Mouse (Mus musculus) stomach, embryonic 14.5 days (tissue): ENCODE data around the gene Ano4. TPM values are rescaled to one million over a fixed set of nuclear protein-coding genes. Genes with fewer than 3 reads are reported as not detected.

Experiments used
- ATAC-seq: fragments of 200-750 bp; cut with Nextera tagmentation; 2 replicates; pipeline ENCODE4 v1.8.0; 2017; ENCODE audit warnings: low read depth, moderate TSS enrichment; ENCODE audit not compliant: insufficient number of reproducible peaks, insufficient read depth, low FRiP score
- H3K27ac ChIP-seq: fragments of 300-500 bp; sonication (generic); 2 replicates; pipeline ENCODE4 v1.5.1; 2014; ENCODE audit warnings: mild to moderate bottlenecking, low read length, moderate library complexity, mixed read lengths
- H3K27me3 ChIP-seq: fragments of 300-500 bp; sonication (generic); 2 replicates; pipeline ENCODE4 v1.6.1; 2014; ENCODE audit warnings: low read length, control low read depth, mixed read lengths; ENCODE audit not compliant: control insufficient read depth, insufficient read depth
- H3K36me3 ChIP-seq: fragments of 300-500 bp; sonication (generic); 2 replicates; pipeline ENCODE4 v1.6.1; 2014; ENCODE audit warnings: mild to moderate bottlenecking, control low read depth, low read length, moderate library complexity, mixed read lengths; ENCODE audit not compliant: control insufficient read depth, insufficient read depth
- H3K4me1 ChIP-seq: fragments of 300-500 bp; sonication (generic); 2 replicates; pipeline ENCODE4 v1.6.1; 2014; ENCODE audit warnings: low read length, control low read depth, mixed read lengths; ENCODE audit not compliant: control insufficient read depth, insufficient read depth
- H3K4me2 ChIP-seq: fragments of 300-500 bp; sonication (generic); replicated peaks from 2 replicates; pipeline ENCODE4 v1.6.1; 2014; ENCODE audit warnings: low read depth, low read length, control low read depth
- H3K4me3 ChIP-seq: fragments of 300-500 bp; sonication (generic); 2 replicates; pipeline ENCODE4 v1.5.1; 2014; ENCODE audit warnings: low read depth, low read length, control low read depth
- H3K9ac ChIP-seq: fragments of 300-500 bp; sonication (generic); replicated peaks from 2 replicates; pipeline ENCODE4 v1.6.1; 2014; ENCODE audit warnings: low read depth, mild to moderate bottlenecking, control low read depth, low read length, moderate library complexity, mixed read lengths
- H3K9me3 ChIP-seq: fragments of 300-500 bp; sonication (generic); 2 replicates; pipeline ENCODE4 v1.6.1; 2016; ENCODE audit warnings: low read depth, low read length, control low read depth; ENCODE audit not compliant: control insufficient read depth
- WGBS: fragments of 180-500 bp; shearing (Covaris S2); extraction: QIAGEN DNeasy Blood & Tissue Kit; methylation state at CpG from one replicate; pipeline ENCODE4 v1.1.7; 2014; 5-methylcytosine and 5-hydroxymethylcytosine counted together
- polyA plus RNA-seq: library from polyadenylated mRNA; unstranded; fragments of >200 nt; fragmentation: Nextera tagmentation; extraction: Ambion mirVana; gene quantifications from 2 replicates; pipeline ENCODE4 v1.2.1, GENCODE M21; 2014

Gene Ano4
- polyA plus RNA-seq, 1 experiment from 2014 or later, result 1.2 TPM

DNA sequence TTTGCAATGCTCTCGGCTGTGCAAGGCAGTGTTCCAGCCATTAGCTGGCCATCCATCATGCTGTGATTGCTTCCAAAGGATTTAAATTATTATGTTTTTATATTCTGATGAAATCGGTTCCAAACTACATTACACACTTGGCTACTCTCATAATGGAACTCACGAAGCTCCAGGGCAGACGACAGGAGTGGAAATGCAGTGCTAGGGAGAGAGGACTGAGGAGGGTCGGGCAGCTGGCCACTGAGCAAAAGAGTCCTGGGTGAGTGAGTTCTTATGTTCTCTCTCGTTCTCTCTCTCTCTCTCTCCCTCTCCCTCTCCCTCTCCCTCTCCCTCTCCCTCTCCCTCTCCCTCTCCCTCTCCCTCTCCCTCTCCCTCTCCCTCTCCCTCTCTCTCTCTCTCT is 357.6 kb downstream of the Ano4 start:
- Histone ChIP-seq H3K27ac (no peak overlapping the region), H3K9ac (no peak overlapping the region), H3K36me3 (no peaks in the 10 kb centered on the region), H3K9me3 (no peaks in the 10 kb centered on the region), H3K4me2 (no peak overlapping the region), H3K4me1 (no peaks in the 10 kb centered on the region), H3K27me3 (no peaks in the 10 kb centered on the region), H3K4me3 (no peak overlapping the region)
- ATAC-seq, result no peak
- WGBS, result 42% methylated on average over 6 of the region's 6 CpGs

- ATAC-seq, result no peak
- H3K27ac ChIP-seq, result no peak overlapping the region
- no peaks in the 10 kb centered on the region for H3K27me3 ChIP-seq
- H3K4me2 ChIP-seq, result no peak overlapping the region
- no peak overlapping the region for H3K4me3 ChIP-seq
- no peaks in the 10 kb centered on the region for H3K4me1 ChIP-seq
- H3K36me3 ChIP-seq, result no peaks in the 10 kb centered on the region
- no peak overlapping the region for H3K9ac ChIP-seq
- H3K9me3 ChIP-seq, result no peaks in the 10 kb centered on the region
- whole genome bisulfite sequencing, result 35% methylated on average over 8 of the region's 8 CpGs
Measured at GRCm38 (mm10) chr10:88983444-88983843, 361.1 kb downstream of the Ano4 start.

- Histone ChIP-seq H3K9ac (no peak overlapping the region), H3K36me3 (no peaks in the 10 kb centered on the region), H3K9me3 (no peaks in the 10 kb centered on the region), H3K27ac (no peak overlapping the region), H3K4me1 (no peaks in the 10 kb centered on the region), H3K27me3 (no peaks in the 10 kb centered on the region), H3K4me3 (no peak overlapping the region), H3K4me2 (no peak overlapping the region)
- 70% methylated on average over 4 of the region's 4 CpGs for WGBS
- ATAC-seq, result no peak
Measured at GRCm38 (mm10) chr10:88979451-88979850, 365.1 kb downstream of the Ano4 start.

- ATAC-seq, result no peak
- 79% methylated on average over 6 of the region's 6 CpGs for WGBS
- H3K27ac ChIP-seq, result no peak overlapping the region
Measured at GRCm38 (mm10) chr10:88978932-88979331, 365.6 kb downstream of the Ano4 start.

GRCm38 (mm10) chr10:88970951-88971725 is 373.4 kb downstream of the Ano4 start:
- H3K4me1 ChIP-seq, result no peaks in the 10 kb centered on the region
- no peaks in the 10 kb centered on the region for H3K27me3 ChIP-seq
- no peaks in the 10 kb centered on the region for H3K36me3 ChIP-seq
- no peak overlapping the region for H3K4me3 ChIP-seq
- ATAC-seq, result 0 out of 2 replicates have a peak, but pooled peaks have one; percentile 53
- H3K9ac ChIP-seq, result no peak overlapping the region
- H3K27ac ChIP-seq, result no peak overlapping the region
- no peak overlapping the region for H3K4me2 ChIP-seq
- no peaks in the 10 kb centered on the region for H3K9me3 ChIP-seq
- 68% methylated on average over 7 of the region's 7 CpGs for WGBS

More at GRCm38 (mm10) chr10:88978932-88979331, 365.6 kb downstream of the Ano4 start:
- no peak overlapping the region for H3K9ac ChIP-seq
- no peaks in the 10 kb centered on the region for H3K4me1 ChIP-seq
- H3K36me3 ChIP-seq, result no peaks in the 10 kb centered on the region
- no peaks in the 10 kb centered on the region for H3K9me3 ChIP-seq
- H3K4me3 ChIP-seq, result no peak overlapping the region
- H3K27me3 ChIP-seq, result no peaks in the 10 kb centered on the region
- H3K4me2 ChIP-seq, result no peak overlapping the region

GRCm38 (mm10) chr10:88968586-88968985 is 376.0 kb downstream of the Ano4 start:
- H3K9me3 ChIP-seq, result no peaks in the 10 kb centered on the region
- ATAC-seq, result no peak
- H3K27ac ChIP-seq, result no peak overlapping the region
- H3K9ac ChIP-seq, result no peak overlapping the region
- 80% methylated on average over 5 of the region's 5 CpGs for WGBS
- H3K36me3 ChIP-seq, result no peaks in the 10 kb centered on the region
- no peak overlapping the region for H3K4me3 ChIP-seq
- H3K4me2 ChIP-seq, result no peak overlapping the region
- H3K27me3 ChIP-seq, result no peaks in the 10 kb centered on the region
- no peaks in the 10 kb centered on the region for H3K4me1 ChIP-seq

DNA sequence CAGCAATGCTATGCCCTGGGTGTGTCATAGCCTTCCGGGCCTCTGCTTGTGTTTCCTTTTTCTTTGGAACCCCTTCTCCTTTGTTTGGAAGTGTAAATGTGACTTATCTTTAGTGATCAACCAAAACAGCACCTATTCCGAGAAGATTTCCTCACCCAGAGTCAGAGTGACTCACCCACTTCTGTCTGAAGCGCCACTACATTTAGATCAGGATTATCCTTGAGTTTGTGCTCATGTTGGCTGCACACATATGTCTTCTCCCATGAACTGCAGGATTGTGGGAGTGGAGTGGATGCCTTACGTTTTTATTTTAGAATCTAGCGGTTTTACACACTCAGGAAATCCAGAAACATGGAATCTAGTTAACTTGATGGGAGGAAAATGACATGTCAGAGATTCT is 383.8 kb downstream of the Ano4 start:
- 73% methylated on average over 5 of the region's 5 CpGs for WGBS
- H3K4me2 ChIP-seq, result no peak overlapping the region
- no peaks in the 10 kb centered on the region for H3K27me3 ChIP-seq
- no peaks in the 10 kb centered on the region for H3K36me3 ChIP-seq
- no peak overlapping the region for H3K9ac ChIP-seq
- H3K4me1 ChIP-seq, result no peaks in the 10 kb centered on the region
- no peak for ATAC-seq
- no peak overlapping the region for H3K27ac ChIP-seq
- no peak overlapping the region for H3K4me3 ChIP-seq
- H3K9me3 ChIP-seq, result no peaks in the 10 kb centered on the region

DNA sequence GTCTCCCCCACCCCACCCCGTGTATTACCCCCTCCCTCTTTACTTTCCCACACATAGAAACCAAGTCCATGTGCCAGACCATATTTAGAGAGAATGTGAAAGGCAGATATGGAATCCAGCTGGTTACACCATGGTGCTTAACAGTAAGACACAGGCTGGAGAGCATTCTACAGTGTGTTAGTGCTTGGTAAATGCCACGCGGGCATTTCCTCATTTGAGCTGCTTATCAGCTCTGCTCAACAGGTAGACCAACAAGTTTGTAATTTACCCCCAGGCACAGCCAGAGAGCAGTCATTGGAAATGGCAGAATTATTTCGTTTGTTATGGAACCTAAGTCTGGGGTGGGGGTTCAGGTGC is 394.3 kb downstream of the Ano4 start:
- 76% methylated on average over 4 of the region's 4 CpGs for WGBS
- no peak overlapping the region for H3K9ac ChIP-seq
- ATAC-seq, result no peak

More for the DNA sequence above, 394.3 kb downstream of the Ano4 start:
- H3K4me2 ChIP-seq, result no peak overlapping the region
- H3K4me3 ChIP-seq, result no peak overlapping the region
- H3K27ac ChIP-seq, result no peak overlapping the region
- H3K27me3 ChIP-seq, result no peaks in the 10 kb centered on the region
- H3K9me3 ChIP-seq, result no peaks in the 10 kb centered on the region
- no peaks in the 10 kb centered on the region for H3K36me3 ChIP-seq
- H3K4me1 ChIP-seq, result no peaks in the 10 kb centered on the region
